Comparison of ENCODE assay signal across 10 mouse cellular contexts in genomic region chr12:17176757-17177092, GRCm38 (mm10). TPM values are rescaled to one million over a fixed set of nuclear protein-coding genes. Genes with fewer than 3 reads are reported as not detected.
DNase-seq lines count a peak whose midpoint lies in the region; ATAC-seq and TF ChIP-seq lines count a peak whose summit lies in the region.
"Had no signal": no experiment of that assay in that cellular context is flagged by ENCODE, and none has a peak within 500 bp of the region (broad histone marks: within the 10 kb centered on the region; RNA-seq: fewer than 3 reads in every experiment).

Gene Kcnf1 (minus strand): TSS chr12:17176888.

- peak within 1 kb of the TSS; percentile 65 for H3K9ac ChIP-seq in heart, embryonic 14.5 days (ENCODE audit: low read length)
- 0 out of 2 replicates have a peak within 1 kb of the TSS, but pooled peaks have one; percentile 13 for H3K9ac ChIP-seq in ES-Bruce4 (ENCODE audit: low read depth, poor library complexity, severe bottlenecking)
- H3K9ac ChIP-seq in hindbrain, embryonic 11.5 days (ENCODE audit: low read depth, low read length): peak within 1 kb of the TSS; percentile 65
- H3K9ac ChIP-seq in liver, embryonic 13.5 days: no peak within 1 kb of the TSS

- WGBS in heart, embryonic 14.5 days: 32% methylated on average over 4 of the region's 4 CpGs
- 9% methylated on average over 4 of the region's 4 CpGs for WGBS in hindbrain, embryonic 11.5 days
- WGBS in liver, embryonic 13.5 days (ENCODE audit: insufficient replicate concordance): 24% methylated on average over 4 of the region's 4 CpGs

- no peak for DNase-seq in heart, adult 8-10 months (ENCODE audit: low spot score)
- no peak for DNase-seq in hindbrain, embryonic 11.5 days (ENCODE audit: low spot score)
- no peak for DNase-seq in liver, embryonic 13.5 days
- no peak for DNase-seq in adrenal gland, postnatal 4 days (ENCODE audit: low spot score in 2 of 2)
- no peak for DNase-seq in right cerebral cortex, postnatal 10 days (ENCODE audit: low spot score in 2 of 2)
- DNase-seq in kidney, postnatal 14 days: no peak
- DNase-seq: gastrocnemius, postnatal 36 days had no signal

- no peak for TF ChIP-seq CTCF in ES-Bruce4 (IDR thresholded peaks at IDR 0.05; ENCODE audit: low read depth, low read length)

- no peaks in the 10 kb centered on the region for H3K36me3 ChIP-seq in heart, embryonic 14.5 days (ENCODE audit: control insufficient read depth, insufficient read depth, low read length)
- no peaks in the 10 kb centered on the region for H3K36me3 ChIP-seq in ES-Bruce4 (ENCODE audit: control insufficient read depth, insufficient read depth, low read length, poor library complexity, severe bottlenecking)
- no peaks in the 10 kb centered on the region for H3K36me3 ChIP-seq in hindbrain, embryonic 11.5 days (ENCODE audit: control insufficient read depth, insufficient read depth, low read length)
- no peaks in the 10 kb centered on the region for H3K36me3 ChIP-seq in liver, embryonic 13.5 days
- H3K36me3 ChIP-seq: G1E had no signal

- H3K4me2 ChIP-seq in heart, embryonic 14.5 days (ENCODE audit: low read length): peak within 1 kb of the TSS; percentile 98
- H3K4me2 ChIP-seq in hindbrain, embryonic 11.5 days (replicated peaks; ENCODE audit: low read depth, low read length): peak within 1 kb of the TSS; percentile 99
- H3K4me2 ChIP-seq in liver, embryonic 13.5 days: peak within 1 kb of the TSS; percentile 45

- no peak for TF ChIP-seq EP300 in ES-Bruce4 (IDR thresholded peaks at IDR 0.05; ENCODE audit: insufficient read depth, low read depth, low read length)

- no peak for TF ChIP-seq POLR2A in ES-Bruce4 (IDR thresholded peaks at IDR 0.05; ENCODE audit: insufficient read depth, low read length)

- peak within 1 kb of the TSS; percentile 34 to 55 for H3K4me3 ChIP-seq in heart, embryonic 14.5 days (ENCODE audit: control insufficient read depth in 1 of 2, insufficient read depth in 1 of 2, low read depth in 1 of 2, low read length in 2 of 2)
- H3K4me3 ChIP-seq in ES-Bruce4 (ENCODE audit: low read depth, low read length): peak within 1 kb of the TSS; percentile 43
- peak within 1 kb of the TSS; percentile 53 for H3K4me3 ChIP-seq in hindbrain, embryonic 11.5 days (ENCODE audit: low read depth, low read length)
- H3K4me3 ChIP-seq in liver, embryonic 13.5 days (replicated peaks): peak within 1 kb of the TSS; percentile 31

- H3K9me3 ChIP-seq in heart, embryonic 14.5 days (ENCODE audit: control insufficient read depth, low read length): no peaks in the 10 kb centered on the region
- H3K9me3 ChIP-seq in ES-Bruce4 (replicated peaks; ENCODE audit: control insufficient read depth, insufficient read depth, low read length, poor library complexity, severe bottlenecking): no peaks in the 10 kb centered on the region
- H3K9me3 ChIP-seq in hindbrain, embryonic 11.5 days (ENCODE audit: control insufficient read depth, low read length): no peaks in the 10 kb centered on the region
- no peaks in the 10 kb centered on the region for H3K9me3 ChIP-seq in liver, embryonic 13.5 days (replicated peaks)
- H3K9me3 ChIP-seq: G1E had no signal

- peaks cover 27% of the 10 kb centered on the region for H3K27me3 ChIP-seq in heart, embryonic 14.5 days (ENCODE audit: control insufficient read depth, insufficient read depth, low read length)
- no peaks in the 10 kb centered on the region; the same call in 1 of the 2 replicates for H3K27me3 ChIP-seq in ES-Bruce4 (ENCODE audit: control insufficient read depth, insufficient read depth, low read length, poor library complexity, severe bottlenecking)
- H3K27me3 ChIP-seq in hindbrain, embryonic 11.5 days (ENCODE audit: control insufficient read depth, insufficient read depth, low read length): peaks cover 22% of the 10 kb centered on the region
- H3K27me3 ChIP-seq in liver, embryonic 13.5 days: peaks cover 35% of the 10 kb centered on the region

- no peak within 1 kb of the TSS for H3K27ac ChIP-seq in heart, embryonic 14.5 days (replicated peaks in 1 of 2; ENCODE audit: control insufficient read depth in 1 of 2, insufficient read depth in 1 of 2, low read depth in 2 of 2, low read length in 2 of 2)
- no peak within 1 kb of the TSS for H3K27ac ChIP-seq in ES-Bruce4 (ENCODE audit: insufficient read depth, low read length)
- no peak within 1 kb of the TSS for H3K27ac ChIP-seq in hindbrain, embryonic 11.5 days (ENCODE audit: low read depth, low read length)
- no peak within 1 kb of the TSS for H3K27ac ChIP-seq in liver, embryonic 13.5 days

- ATAC-seq in heart, embryonic 14.5 days (ENCODE audit: insufficient number of reproducible peaks, insufficient read depth, low FRiP score, low read depth): no peak
- peak; percentile 26 for ATAC-seq in hindbrain, embryonic 11.5 days (ENCODE audit: low FRiP score)
- ATAC-seq in liver, embryonic 13.5 days (ENCODE audit: low read depth): no peak

- H3K4me1 ChIP-seq in heart, embryonic 14.5 days (ENCODE audit: control insufficient read depth in 2 of 2, insufficient read depth in 2 of 2, low read length in 2 of 2): peaks cover 6 to 10% of the 10 kb centered on the region in 2 experiments; a peak in 1 of 4 replicates
- peaks cover 3% of the 10 kb centered on the region for H3K4me1 ChIP-seq in ES-Bruce4 (ENCODE audit: control insufficient read depth, insufficient read depth, low read length)
- peaks cover 6% of the 10 kb centered on the region; the same call in 1 of the 2 replicates for H3K4me1 ChIP-seq in hindbrain, embryonic 11.5 days (replicated peaks; ENCODE audit: control insufficient read depth, insufficient read depth, low read length)
- no peaks in the 10 kb centered on the region for H3K4me1 ChIP-seq in liver, embryonic 13.5 days (replicated peaks)

RNA-seq across cellular contexts. Expression of gene Kcnf1, which starts in this region (rescaled TPM):
- 0.07 and 0.35 TPM in 2 replicates for polyA plus RNA-seq in heart, embryonic 14.5 days (2014; fragmentation: Nextera tagmentation; extraction: Ambion mirVana)
- not detected for total RNA-seq in heart, adult 8-10 months (2022)
- 0.18 and 0.25 TPM in 2 replicates for polyA plus RNA-seq in ES-Bruce4 (2011; ENCODE audit: insufficient read depth, insufficient read length, low read depth, missing spikeins)
- 0.10 and 0.28 TPM in 2 replicates for polyA plus RNA-seq in hindbrain, embryonic 11.5 days (2014; fragmentation: Nextera tagmentation; extraction: Ambion mirVana)
- polyA plus RNA-seq in liver, embryonic 13.5 days (2015; fragmentation: Nextera tagmentation; extraction: Ambion mirVana): 0.35 and 0.36 TPM in 2 replicates
- total RNA-seq in adrenal gland, postnatal 4 days (2021): under 1 TPM; 0.59 to 0.87 TPM
- polyA plus RNA-seq: G1E had no signal

Comparison
In these comparisons a context has a peak if more than half of its experiments do, and no peak if none do; other contexts are left out.
1. Peak in ATAC-seq, H3K4me3 ChIP-seq, H3K9ac ChIP-seq and H3K4me2 ChIP-seq in hindbrain, embryonic 11.5 days; RNA of the gene not detected or under 1 TPM.
2. H3K4me2 ChIP-seq: peak in every context shown above with its lines; median percentile 99 in hindbrain, embryonic 11.5 days; 98 in heart, embryonic 14.5 days; 45 in liver, embryonic 13.5 days.